Mouse (Mus musculus): Measurements from ENCODE around the gene A630001G21Rik. TPM values are rescaled to one million over a fixed set of nuclear protein-coding genes. Genes with fewer than 3 reads are reported as not detected.

Gene A630001G21Rik
- polyA plus RNA-seq, 1 experiment from 2014 or later: 1.4 TPM

GRCm38 (mm10) chr1:85720220-85720893 is 58.1 kb downstream of the A630001G21Rik start:
- no peak overlapping the region for H3K4me3 ChIP-seq
- no peak overlapping the region for H3K4me2 ChIP-seq (replicated peaks)
- H3K27ac ChIP-seq: no peak overlapping the region
- no peaks in the 10 kb centered on the region for H3K27me3 ChIP-seq
- 74% methylated on average over 10 of the region's 10 CpGs for WGBS
- peak; percentile 64 for ATAC-seq (ENCODE audit: low FRiP score, low read depth)
- no peaks in the 10 kb centered on the region for H3K36me3 ChIP-seq
- H3K4me1 ChIP-seq: no peaks in the 10 kb centered on the region
- H3K9ac ChIP-seq: no peak overlapping the region
- H3K9me3 ChIP-seq: no peaks in the 10 kb centered on the region

- Histone ChIP-seq H3K36me3 (no peaks in the 10 kb centered on the region), H3K27ac (no peak overlapping the region), H3K4me1 (no peaks in the 10 kb centered on the region), H3K9me3 (no peaks in the 10 kb centered on the region), H3K27me3 (no peaks in the 10 kb centered on the region), H3K4me3 (no peak overlapping the region), H3K9ac (no peak overlapping the region), H3K4me2 (replicated peaks) (no peak overlapping the region)
- no peak for ATAC-seq (ENCODE audit: low FRiP score, low read depth)
- WGBS: 76% methylated on average over 4 of the region's 4 CpGs
These were observed 59.4 kb downstream of the A630001G21Rik start for GRCm38 (mm10) chr1:85719049-85719448.

- Histone ChIP-seq H3K27me3 (no peaks in the 10 kb centered on the region), H3K9ac (no peak overlapping the region), H3K36me3 (no peaks in the 10 kb centered on the region), H3K27ac (no peak overlapping the region), H3K4me3 (no peak overlapping the region), H3K4me1 (no peaks in the 10 kb centered on the region), H3K4me2 (replicated peaks) (no peak overlapping the region), H3K9me3 (no peaks in the 10 kb centered on the region)
- WGBS: 68% methylated on average over 7 of the region's 7 CpGs
- ATAC-seq (ENCODE audit: low FRiP score, low read depth): no peak
These were observed 61.9 kb downstream of the A630001G21Rik start for GRCm38 (mm10) chr1:85716447-85717027.

- H3K36me3 ChIP-seq: no peaks in the 10 kb centered on the region
- ATAC-seq (ENCODE audit: low FRiP score, low read depth): no peak
- H3K9ac ChIP-seq: no peak overlapping the region
These were observed 63.9 kb downstream of the A630001G21Rik start for GRCm38 (mm10) chr1:85714501-85714900.

GRCm38 (mm10) chr1:85706754-85707153 is 71.7 kb downstream of the A630001G21Rik start:
- WGBS: 78% methylated on average over 2 of the region's 2 CpGs
- no peak overlapping the region for H3K4me3 ChIP-seq
- no peaks in the 10 kb centered on the region for H3K27me3 ChIP-seq
- H3K4me2 ChIP-seq (replicated peaks): no peak overlapping the region
- ATAC-seq (ENCODE audit: low FRiP score, low read depth): no peak
- no peaks in the 10 kb centered on the region for H3K36me3 ChIP-seq
- H3K9me3 ChIP-seq: no peaks in the 10 kb centered on the region
- H3K9ac ChIP-seq: no peak overlapping the region
- H3K4me1 ChIP-seq: no peaks in the 10 kb centered on the region
- no peak overlapping the region for H3K27ac ChIP-seq

More at GRCm38 (mm10) chr1:85714501-85714900, 63.9 kb downstream of the A630001G21Rik start:
- Histone ChIP-seq H3K4me1 (no peaks in the 10 kb centered on the region), H3K27me3 (no peaks in the 10 kb centered on the region), H3K4me2 (replicated peaks) (no peak overlapping the region), H3K27ac (no peak overlapping the region), H3K4me3 (no peak overlapping the region), H3K9me3 (no peaks in the 10 kb centered on the region)

- no peaks in the 10 kb centered on the region for H3K9me3 ChIP-seq
- WGBS: 92% methylated on average over 1 of the region's 1 CpGs
- no peaks in the 10 kb centered on the region for H3K4me1 ChIP-seq
- H3K9ac ChIP-seq: no peak overlapping the region
- H3K36me3 ChIP-seq: no peaks in the 10 kb centered on the region
- no peak overlapping the region for H3K4me3 ChIP-seq
- no peaks in the 10 kb centered on the region for H3K27me3 ChIP-seq
- ATAC-seq (ENCODE audit: low FRiP score, low read depth): no peak
- no peak overlapping the region for H3K4me2 ChIP-seq (replicated peaks)
- no peak overlapping the region for H3K27ac ChIP-seq
These were observed 72.9 kb downstream of the A630001G21Rik start for GRCm38 (mm10) chr1:85705552-85705951.

GRCm38 (mm10) chr1:85703245-85704186 is 74.9 kb downstream of the A630001G21Rik start:
- no peaks in the 10 kb centered on the region for H3K36me3 ChIP-seq
- H3K9ac ChIP-seq: 0 out of 2 replicates have a peak overlapping the region, but pooled peaks have one; percentile 6
- 21% methylated on average over 22 of the region's 22 CpGs for WGBS
- no peak overlapping the region for H3K27ac ChIP-seq
- H3K4me2 ChIP-seq (replicated peaks): peak overlapping the region; percentile 64
- ATAC-seq (ENCODE audit: low FRiP score, low read depth): peak; percentile 93
- H3K27me3 ChIP-seq: no peaks in the 10 kb centered on the region
- no peaks in the 10 kb centered on the region for H3K9me3 ChIP-seq
- no peaks in the 10 kb centered on the region for H3K4me1 ChIP-seq
- peak overlapping the region; percentile 40 for H3K4me3 ChIP-seq

GRCm38 (mm10) chr1:85702531-85702930 is 75.9 kb downstream of the A630001G21Rik start:
- Histone ChIP-seq H3K4me1 (no peaks in the 10 kb centered on the region), H3K4me3 (no peak overlapping the region), H3K4me2 (replicated peaks) (no peak overlapping the region), H3K27me3 (no peaks in the 10 kb centered on the region), H3K27ac (no peak overlapping the region), H3K36me3 (no peaks in the 10 kb centered on the region), H3K9me3 (no peaks in the 10 kb centered on the region), H3K9ac (no peak overlapping the region)
- ATAC-seq (ENCODE audit: low FRiP score, low read depth): no peak
- WGBS: 73% methylated on average over 4 of the region's 4 CpGs

GRCm38 (mm10) chr1:85697721-85698493 is 80.5 kb downstream of the A630001G21Rik start:
- Histone ChIP-seq H3K4me1 (no peaks in the 10 kb centered on the region), H3K4me3 (no peak overlapping the region), H3K9ac (no peak overlapping the region), H3K4me2 (replicated peaks) (no peak overlapping the region), H3K9me3 (no peaks in the 10 kb centered on the region), H3K27me3 (no peaks in the 10 kb centered on the region), H3K36me3 (no peaks in the 10 kb centered on the region), H3K27ac (no peak overlapping the region)
- ATAC-seq (ENCODE audit: low FRiP score, low read depth): no peak
- WGBS: 80% methylated on average over 4 of the region's 4 CpGs

GRCm38 (mm10) chr1:85695646-85696045 is 82.8 kb downstream of the A630001G21Rik start:
- Histone ChIP-seq H3K27ac (no peak overlapping the region), H3K36me3 (no peaks in the 10 kb centered on the region), H3K4me1 (no peaks in the 10 kb centered on the region), H3K4me3 (no peak overlapping the region), H3K9ac (no peak overlapping the region), H3K27me3 (no peaks in the 10 kb centered on the region), H3K4me2 (replicated peaks) (no peak overlapping the region), H3K9me3 (no peaks in the 10 kb centered on the region)
- ATAC-seq (ENCODE audit: low FRiP score, low read depth): no peak
- 82% methylated on average over 3 of the region's 3 CpGs for WGBS

- Histone ChIP-seq H3K9me3 (no peaks in the 10 kb centered on the region), H3K4me3 (no peak overlapping the region), H3K36me3 (no peaks in the 10 kb centered on the region), H3K4me1 (no peaks in the 10 kb centered on the region), H3K27me3 (no peaks in the 10 kb centered on the region), H3K4me2 (replicated peaks) (no peak overlapping the region), H3K27ac (no peak overlapping the region), H3K9ac (no peak overlapping the region)
- ATAC-seq (ENCODE audit: low FRiP score, low read depth): no peak
- WGBS: 77% methylated on average over 3 of the region's 3 CpGs
These were observed 85.2 kb downstream of the A630001G21Rik start for GRCm38 (mm10) chr1:85693280-85693679.
